Mouse (Mus musculus) thymus, adult 2 months (tissue): ENCODE measurements around the gene Serpina1e.

Experiments used
- CTCF ChIP-seq: fragments of 200-500 bp; IDR thresholded peaks from 2 replicates; pipeline ENCODE4 v1.5.1; 2012; ENCODE audit warnings: mild to moderate bottlenecking, control low read depth, low read length, moderate library complexity, borderline replicate concordance; ENCODE audit not compliant: control insufficient read depth, poor library complexity, insufficient read depth; ENCODE audit errors: extremely low read depth
- POLR2A ChIP-seq: fragments of 200-500 bp; IDR thresholded peaks from 2 replicates; pipeline ENCODE4 v1.6.1; 2012; ENCODE audit warnings: mild to moderate bottlenecking, low read length, control low read depth, moderate library complexity; ENCODE audit not compliant: control insufficient read depth, poor library complexity, insufficient read depth; ENCODE audit errors: extremely low read depth

GRCm38 (mm10) chr12:103995292-103996072 lies 36.7 kb upstream of the Serpina1e start:
- no peak for TF ChIP-seq POLR2A
- TF ChIP-seq CTCF, result no peak
